Mouse (Mus musculus) R1 (cell line): ENCODE results near the gene Ppp6c.
"Not testable (repeated sequence)": the region's sequence is repeated elsewhere in the genome, so short reads cannot be mapped to it uniquely, and the experiment has no call there.

Source experiments
- DNase-seq: peaks from one replicate; pipeline ENCODE4 v3.0.0-alpha.2; 2018; ENCODE audit warnings: low read depth, low spot score

Gene Ppp6c

GRCm38 (mm10) chr2:39226019-39226640 is at the start of gene Ppp6c:
TSS of gene Ppp6c (minus strand) at chr2:39226451.
- DNase-seq, result peak; percentile 98

GRCm38 (mm10) chr2:39268357-39268756 is 42.1 kb upstream of the Ppp6c start:
- DNase-seq, result peak; percentile 49

- DNase-seq, result not testable (repeated sequence)
Measured at GRCm38 (mm10) chr2:39252275-39252674, 26.0 kb upstream of the Ppp6c start.

GRCm38 (mm10) chr2:39246862-39247261 is 20.6 kb upstream of the Ppp6c start:
- peak; percentile 51 for DNase-seq

- no peak for DNase-seq
Measured at GRCm38 (mm10) chr2:39226731-39227130, 480 bp upstream of the Ppp6c start.

GRCm38 (mm10) chr2:39225331-39226018 is 776 bp downstream of the Ppp6c start:
- peak; percentile 58 for DNase-seq

GRCm38 (mm10) chr2:39224621-39225020 is 1.6 kb downstream of the Ppp6c start:
- DNase-seq, result no peak

GRCm38 (mm10) chr2:39220010-39220409 is 6.2 kb downstream of the Ppp6c start:
- peak; percentile 49 for DNase-seq

- no peak for DNase-seq
Measured at GRCm38 (mm10) chr2:39219034-39219433, 7.2 kb downstream of the Ppp6c start.

GRCm38 (mm10) chr2:39217150-39217549 is 9.1 kb downstream of the Ppp6c start:
- DNase-seq, result no peak

- no peak for DNase-seq
Measured at GRCm38 (mm10) chr2:39210738-39211137, 15.5 kb downstream of the Ppp6c start.

- DNase-seq, result no peak
Measured at GRCm38 (mm10) chr2:39203359-39203758, 22.9 kb downstream of the Ppp6c start.

- DNase-seq, result no peak
Measured at GRCm38 (mm10) chr2:39194809-39195208, 31.4 kb downstream of the Ppp6c start.

GRCm38 (mm10) chr2:39190561-39191056 is 35.6 kb downstream of the Ppp6c start, which contains the start of gene Scai:
TSS of gene Scai (minus strand) at chr2:39190734.
- peak; percentile 99 for DNase-seq

GRCm38 (mm10) chr2:39189961-39190560 is 36.2 kb downstream of the Ppp6c start:
- DNase-seq, result no peak

GRCm38 (mm10) chr2:39185942-39186341 is 40.3 kb downstream of the Ppp6c start:
- peak; percentile 13 for DNase-seq

- DNase-seq, result no peak
Measured at GRCm38 (mm10) chr2:39183587-39183986, 42.7 kb downstream of the Ppp6c start.

- DNase-seq, result no peak
Measured at GRCm38 (mm10) chr2:39160996-39161395, 65.3 kb downstream of the Ppp6c start.

- no peak for DNase-seq
Measured at GRCm38 (mm10) chr2:39157916-39158315, 68.3 kb downstream of the Ppp6c start.

- DNase-seq, result no peak
Measured at GRCm38 (mm10) chr2:39156821-39157220, 69.4 kb downstream of the Ppp6c start.

GRCm38 (mm10) chr2:39150943-39151342 is 75.3 kb downstream of the Ppp6c start:
- no peak for DNase-seq

- peak; percentile 9 for DNase-seq
Measured at GRCm38 (mm10) chr2:39148075-39148474, 78.2 kb downstream of the Ppp6c start.

- DNase-seq, result no peak
Measured at GRCm38 (mm10) chr2:39146469-39146868, 79.8 kb downstream of the Ppp6c start.
